8 mouse cellular contexts compared by ENCODE assay signal in genomic region chr4:53886342-53887088, GRCm38 (mm10).
DNase-seq lines count a peak whose midpoint lies in the region; ATAC-seq and TF ChIP-seq lines count a peak whose summit lies in the region.

No protein-coding gene starts in this region.

- peak overlapping the region; percentile 47 for H3K4me2 ChIP-seq in lung, postnatal 0 days (replicated peaks; ENCODE audit: low read depth, low read length)
- peak overlapping the region; percentile 56 for H3K4me2 ChIP-seq in stomach, embryonic 15.5 days

- H3K4me1 ChIP-seq in lung, postnatal 0 days (ENCODE audit: insufficient read depth, low read depth, low read length): no peaks in the 10 kb centered on the region; the same call in 1 of the 2 replicates
- H3K4me1 ChIP-seq in stomach, embryonic 15.5 days: peaks cover 4% of the 10 kb centered on the region; the same call in 1 of the 2 replicates

- 0 out of 2 replicates have a peak overlapping the region, but pooled peaks have one; percentile 0 for H3K4me3 ChIP-seq in lung, postnatal 0 days (ENCODE audit: low read depth, low read length)
- peak overlapping the region; percentile 24 for H3K4me3 ChIP-seq in stomach, embryonic 15.5 days (replicated peaks)

- DNase-seq in embryo, embryonic 11 days: peak; percentile 17
- DNase-seq in embryo, embryonic 9.5 days (ENCODE audit: extremely low spot score): no peak
- peak; percentile 43 for DNase-seq in lung, postnatal 0 days (ENCODE audit: low spot score)
- no peak for DNase-seq in lung, postnatal 36 days
- peak; percentile 27 to 44 for DNase-seq in kidney, postnatal 4 days
- DNase-seq in thymus, postnatal 25 days: no peak

- WGBS in lung, postnatal 0 days: 27% methylated on average over 22 of the region's 22 CpGs
- WGBS in stomach, embryonic 15.5 days: 29% methylated on average over 22 of the region's 22 CpGs

- H3K9ac ChIP-seq in lung, postnatal 0 days (replicated peaks; ENCODE audit: low read depth): no peak overlapping the region
- H3K9ac ChIP-seq in stomach, embryonic 15.5 days: no peak overlapping the region

- no peak for ATAC-seq in lung, postnatal 0 days
- no peak; the same call in 1 of the 2 replicates for ATAC-seq in stomach, embryonic 15.5 days (ENCODE audit: insufficient read depth, low FRiP score, low read depth)
- ATAC-seq in megakaryocyte progenitor cell, adult 5-6 weeks (replicated peaks; ENCODE audit: poor library complexity): no peak

- no peak for TF ChIP-seq CTCF in lung, postnatal 0 days (IDR thresholded peaks at IDR 0.05)

- no peaks in the 10 kb centered on the region for H3K36me3 ChIP-seq in lung, postnatal 0 days (ENCODE audit: insufficient read depth, low read length)
- H3K36me3 ChIP-seq in stomach, embryonic 15.5 days: no peaks in the 10 kb centered on the region

- no peak for TF ChIP-seq EP300 in lung, postnatal 0 days (IDR thresholded peaks at IDR 0.05)

- H3K9me3 ChIP-seq in lung, postnatal 0 days (ENCODE audit: low read length): no peaks in the 10 kb centered on the region
- H3K9me3 ChIP-seq in stomach, embryonic 15.5 days: no peaks in the 10 kb centered on the region

- H3K27ac ChIP-seq in lung, postnatal 0 days (ENCODE audit: low read length): no peak overlapping the region
- peak overlapping the region; percentile 51; the same call in 1 of the 2 replicates for H3K27ac ChIP-seq in stomach, embryonic 15.5 days

- no peaks in the 10 kb centered on the region for H3K27me3 ChIP-seq in lung, postnatal 0 days (replicated peaks; ENCODE audit: insufficient read depth, low read length)
- no peaks in the 10 kb centered on the region for H3K27me3 ChIP-seq in stomach, embryonic 15.5 days (replicated peaks)

Comparison
In these comparisons a context has a peak if more than half of its experiments do, and no peak if none do; other contexts are left out.
1. DNase-seq: peak in embryo, embryonic 11 days (single experiment), lung, postnatal 0 days (single experiment) and kidney, postnatal 4 days (2 of 2); none in embryo, embryonic 9.5 days (single experiment), lung, postnatal 36 days (single experiment) and thymus, postnatal 25 days (single experiment).